Comparison of ENCODE assay signal across 8 mouse cellular contexts in genomic region chr11:53796409-53797151, GRCm38 (mm10). TPM values are rescaled to one million over a fixed set of nuclear protein-coding genes. Genes with fewer than 3 reads are reported as not detected.
DNase-seq lines count a peak whose midpoint lies in the region; ATAC-seq and TF ChIP-seq lines count a peak whose summit lies in the region.

No protein-coding gene starts in this region.

- TF ChIP-seq POLR2A in kidney, adult 2 months (IDR thresholded peaks at IDR 0.05; ENCODE audit: low read depth, low read length) = no peak

- no peaks in the 10 kb centered on the region for H3K9me3 ChIP-seq in lung, postnatal 0 days (ENCODE audit: low read length)

- H3K79me3 ChIP-seq in C2C12 (ENCODE audit: low read depth) = no peaks in the 10 kb centered on the region

- TF ChIP-seq CTCF in C2C12 (IDR thresholded peaks at IDR 0.05; ENCODE audit: control insufficient read depth, insufficient read depth, insufficient read length) = no peak
- no peak for TF ChIP-seq CTCF in gastrocnemius, adult 2 months (IDR thresholded peaks at IDR 0.05)
- no peak; the same call in 1 of the 2 replicates for TF ChIP-seq CTCF in kidney, adult 2 months (conservative IDR thresholded peaks at IDR 0.05; ENCODE audit: insufficient read depth, insufficient read length, low read depth, low read length)
- TF ChIP-seq CTCF in lung, postnatal 0 days (IDR thresholded peaks at IDR 0.05) = no peak

- 30% methylated on average over 12 of the region's 12 CpGs for WGBS in kidney, adult 2 months
- WGBS in lung, postnatal 0 days = 21% methylated on average over 12 of the region's 12 CpGs

- H3K4me3 ChIP-seq in C2C12 (ENCODE audit: insufficient read depth, poor library complexity, severe bottlenecking) = no peak overlapping the region
- H3K4me3 ChIP-seq in gastrocnemius, adult 2 months = peak overlapping the region; percentile 52
- no peak overlapping the region for H3K4me3 ChIP-seq in kidney, adult 2 months (ENCODE audit: insufficient read depth, low read depth, low read length)
- H3K4me3 ChIP-seq in lung, postnatal 0 days (ENCODE audit: low read depth, low read length) = no peak overlapping the region

- no peak overlapping the region for H3K9ac ChIP-seq in lung, postnatal 0 days (replicated peaks; ENCODE audit: low read depth)

- H3K36me3 ChIP-seq in C2C12 (ENCODE audit: control insufficient read depth, insufficient read depth) = no peaks in the 10 kb centered on the region
- no peaks in the 10 kb centered on the region for H3K36me3 ChIP-seq in kidney, adult 2 months (ENCODE audit: control insufficient read depth, insufficient read depth, low read length)
- H3K36me3 ChIP-seq in lung, postnatal 0 days (ENCODE audit: insufficient read depth, low read length) = no peaks in the 10 kb centered on the region

- no peak for TF ChIP-seq EP300 in lung, postnatal 0 days (IDR thresholded peaks at IDR 0.05)

- no peaks in the 10 kb centered on the region for H3K27me3 ChIP-seq in C2C12 (ENCODE audit: control insufficient read depth, insufficient read depth, insufficient read length)
- H3K27me3 ChIP-seq in kidney, adult 2 months (replicated peaks; ENCODE audit: control insufficient read depth, insufficient read depth, low read length) = no peaks in the 10 kb centered on the region
- H3K27me3 ChIP-seq in lung, postnatal 0 days (replicated peaks; ENCODE audit: insufficient read depth, low read length) = no peaks in the 10 kb centered on the region

- H3K79me2 ChIP-seq in C2C12 (ENCODE audit: control insufficient read depth, insufficient read depth) = no peaks in the 10 kb centered on the region

- peak overlapping the region; percentile 84 for H3K27ac ChIP-seq in gastrocnemius, adult 2 months
- H3K27ac ChIP-seq in kidney, adult 2 months (ENCODE audit: insufficient read depth, low read depth, low read length) = peak overlapping the region; percentile 93
- H3K27ac ChIP-seq in lung, postnatal 0 days (ENCODE audit: low read length) = peak overlapping the region; percentile 77

- DNase-seq in frontal cortex, postnatal 25 days (ENCODE audit: low spot score in 2 of 2) = no peak
- DNase-seq in gastrocnemius, adult 2 months = peak; percentile 73
- DNase-seq in kidney, adult 2 months = peak; percentile 89
- DNase-seq in lung, postnatal 0 days (ENCODE audit: low spot score) = peak; percentile 78
- no peak for DNase-seq in left cerebral cortex, postnatal 14 days (ENCODE audit: low spot score in 2 of 2)
- DNase-seq in left cerebral cortex, adult 11 months (ENCODE audit: low spot score) = no peak

- peak overlapping the region; percentile 43 for H3ac ChIP-seq in C2C12 (ENCODE audit: control insufficient read depth, insufficient read length, low read depth)

- H3K4me1 ChIP-seq in kidney, adult 2 months (ENCODE audit: control insufficient read depth, insufficient read depth, low read length) = peaks cover 28% of the 10 kb centered on the region
- peaks cover 31% of the 10 kb centered on the region; the same call in 1 of the 2 replicates for H3K4me1 ChIP-seq in lung, postnatal 0 days (ENCODE audit: insufficient read depth, low read depth, low read length)

- ATAC-seq in frontal cortex, adult (ENCODE audit: low TSS enrichment) = peak; percentile 41; the same call in 1 of the 2 replicates
- ATAC-seq in lung, postnatal 0 days = peak; percentile 46

- peak overlapping the region; percentile 20 for H3K4me2 ChIP-seq in lung, postnatal 0 days (replicated peaks; ENCODE audit: low read depth, low read length)

- intact Hi-C loops in gastrocnemius, adult 2 months (cut with DNase I) = no loop called here
- intact Hi-C loops in left cerebral cortex, postnatal 14 days (cut with DNase I) = no loop called here

TF ChIP-seq in C2C12, 6 proteins besides CTCF, POLR2A, EP300 and RAD21:
- TF ChIP-seq MYOD1 (IDR thresholded peaks at IDR 0.05; ENCODE audit: control insufficient read depth, insufficient read length, low read depth) (peak; percentile 84), FOSL1 (IDR thresholded peaks at IDR 0.05; ENCODE audit: insufficient read depth, low read length, poor library complexity, severe bottlenecking) (peak; percentile 49), MAX (IDR thresholded peaks at IDR 0.05) (no peak)

RNA-seq across cellular contexts. Expression of gene Gm17334, which starts 23.6 kb away (rescaled TPM):
- polyA plus RNA-seq in C2C12 (2012; fragmentation: generic; extraction: Trizol) = 0.18 TPM
- under 1 TPM; 0.28 to 0.53 TPM for total RNA-seq in gastrocnemius, adult 2 months (2021)
- polyA plus RNA-seq in kidney, adult 2 months (2012; rRNA removed) = 0.91 and 1.1 TPM in 2 replicates
- polyA plus RNA-seq in lung, postnatal 0 days (2015; fragmentation: Nextera tagmentation; extraction: Ambion mirVana) = 0.46 and 0.61 TPM in 2 replicates
- under 1 TPM in 1 of 2 experiments, not detected in 1; 0.51 TPM for total RNA-seq in left cerebral cortex, postnatal 14 days (2021)

RNA-seq across cellular contexts. Expression of gene Irf1, which starts 26.8 kb away (rescaled TPM):
- 26.7 TPM for polyA plus RNA-seq in C2C12 (2012; fragmentation: generic; extraction: Trizol)
- 1 to 10 TPM; 6.2 to 7.0 TPM for total RNA-seq in gastrocnemius, adult 2 months (2021)
- polyA plus RNA-seq in kidney, adult 2 months (2012; rRNA removed) = 31.5 and 35.5 TPM in 2 replicates
- 52.5 and 64.9 TPM in 2 replicates for polyA plus RNA-seq in lung, postnatal 0 days (2015; fragmentation: Nextera tagmentation; extraction: Ambion mirVana)
- 1 to 10 TPM; 4.5 to 5.5 TPM for total RNA-seq in left cerebral cortex, postnatal 14 days (2021)

Comparison
In these comparisons a context has a peak if more than half of its experiments do, and no peak if none do; other contexts are left out.
1. DNase-seq: peak in gastrocnemius, adult 2 months (single experiment), kidney, adult 2 months (single experiment) and lung, postnatal 0 days (single experiment); none in frontal cortex, postnatal 25 days (0 of 2), left cerebral cortex, postnatal 14 days (0 of 2) and left cerebral cortex, adult 11 months (single experiment).
2. Peak in every context shown above with its lines, with median percentiles within 50 percentile points of each other: H3K27ac ChIP-seq.